Mouse (Mus musculus) urinary bladder, postnatal 14 days (tissue): Measurements from ENCODE around the gene Mfsd4b1.
A peak's percentile ranks its signal among the peaks of the same experiment; 100 is the strongest.

Experiments
- DNase-seq: peaks from one replicate; pipeline ENCODE4 v3.0.0; 2021; ENCODE audit warnings: low spot score

Mfsd4b1 gene

DNA sequence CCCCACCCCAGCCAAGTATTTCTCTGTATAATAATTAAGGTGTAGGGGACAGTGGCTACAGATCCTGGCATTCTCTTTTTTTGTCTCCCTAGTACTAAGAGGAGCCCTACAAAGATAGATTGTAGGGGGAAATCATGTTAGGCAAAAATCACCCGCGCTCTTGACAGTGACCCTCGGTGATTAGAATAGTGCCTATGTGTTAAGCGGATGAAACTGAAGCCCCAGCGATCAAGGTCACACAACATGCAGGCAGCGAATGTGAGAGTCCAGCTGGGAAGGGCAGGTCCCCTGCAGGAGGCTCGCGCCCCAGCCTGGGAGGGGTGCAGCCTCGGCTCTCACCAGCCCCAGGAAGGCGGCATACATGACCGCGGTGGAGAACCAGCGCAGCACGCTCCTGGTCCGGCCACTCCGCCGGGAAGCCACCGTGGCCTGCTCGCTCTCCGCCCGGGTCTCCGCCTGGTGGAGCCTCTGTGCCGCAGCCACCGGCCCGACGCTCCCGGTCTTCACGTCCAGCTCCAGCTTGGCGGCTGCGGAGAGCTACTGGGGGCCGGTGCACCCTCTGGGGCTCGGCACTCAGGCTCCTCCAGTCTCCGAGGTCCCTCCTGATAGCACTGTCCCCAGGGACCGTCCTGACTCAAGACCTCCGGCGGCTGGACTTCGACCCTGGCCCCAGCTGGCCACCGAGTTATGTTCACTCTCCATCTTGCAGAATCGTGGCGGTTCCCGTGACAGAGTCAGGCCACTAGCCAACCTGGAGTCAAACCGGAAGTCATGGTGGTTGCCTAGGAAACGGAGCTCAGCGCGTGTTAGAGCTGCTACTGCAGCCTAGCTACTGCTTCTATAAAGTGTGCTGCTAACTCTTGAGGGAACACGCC is at the start of gene Mfsd4b1:
TSS of gene Mfsd4b1 (minus strand) at position 715 of the 875 bp plus-strand sequence.
- DNase-seq, result peak; percentile 80

- no peak for DNase-seq
Observed at GRCm38 (mm10) chr10:40073608-40074007, 48.5 kb upstream of the Mfsd4b1 start.

- no peak for DNase-seq
Observed at GRCm38 (mm10) chr10:40070684-40071083, 45.6 kb upstream of the Mfsd4b1 start.

DNA sequence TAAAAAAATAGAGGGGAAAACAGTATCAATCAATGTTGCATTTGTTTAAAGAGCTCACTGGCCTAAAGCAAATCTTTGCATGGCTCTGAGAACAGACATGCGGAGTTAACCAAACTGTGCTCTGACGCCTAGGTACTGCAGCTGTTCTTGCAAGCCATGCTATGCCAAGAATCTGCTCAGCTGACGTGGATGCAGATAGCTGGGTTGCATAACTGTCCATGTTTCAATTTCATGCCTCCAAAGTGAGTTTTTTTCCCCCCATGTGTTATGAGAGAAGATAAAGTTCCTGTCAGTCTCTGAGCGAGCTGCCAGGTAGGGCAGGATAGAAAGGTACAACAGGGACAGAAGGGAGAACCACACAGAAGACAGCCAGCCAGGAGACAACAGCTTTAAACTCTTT is 44.2 kb upstream of the Mfsd4b1 start:
- peak; percentile 25 for DNase-seq

DNA sequence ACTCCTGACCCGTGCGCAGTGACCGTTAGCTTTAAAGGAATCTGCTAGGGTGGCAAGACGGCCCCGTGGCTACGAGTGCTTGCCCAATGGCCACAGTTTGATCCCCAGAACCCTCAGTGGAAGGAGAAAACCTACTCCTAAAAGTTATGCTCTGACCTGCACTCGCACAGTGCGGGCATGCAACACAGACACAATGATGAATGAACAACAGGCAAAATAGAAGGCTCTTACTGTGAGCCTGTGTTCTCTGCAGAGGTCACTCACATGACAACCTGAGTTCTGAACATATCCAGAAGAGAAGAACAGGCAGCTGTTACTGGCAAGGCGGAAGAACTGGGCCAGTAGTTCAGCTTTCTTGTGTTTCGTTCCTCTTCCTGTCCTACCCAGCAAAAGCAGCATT is 43.5 kb upstream of the Mfsd4b1 start:
- DNase-seq, result no peak

DNA sequence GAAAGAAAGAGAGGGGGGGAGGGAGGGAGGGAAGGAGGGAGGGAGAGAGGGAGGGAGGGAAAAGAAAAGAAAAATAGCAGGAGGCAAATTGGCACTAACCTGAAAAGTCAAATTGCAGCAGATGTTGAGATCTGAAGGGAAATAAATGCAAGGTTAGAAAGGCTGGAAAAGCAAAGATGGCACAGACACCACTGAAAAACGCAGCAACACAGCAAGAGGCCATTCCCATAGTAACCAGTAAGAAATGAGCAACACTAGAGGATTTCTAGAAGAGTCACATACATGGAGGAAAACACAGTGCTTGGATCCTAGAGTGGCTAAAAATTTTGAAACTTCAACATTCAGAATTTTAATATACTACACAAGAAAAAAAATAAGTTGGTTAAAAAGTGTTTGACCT is 42.5 kb upstream of the Mfsd4b1 start:
- no peak for DNase-seq

DNA sequence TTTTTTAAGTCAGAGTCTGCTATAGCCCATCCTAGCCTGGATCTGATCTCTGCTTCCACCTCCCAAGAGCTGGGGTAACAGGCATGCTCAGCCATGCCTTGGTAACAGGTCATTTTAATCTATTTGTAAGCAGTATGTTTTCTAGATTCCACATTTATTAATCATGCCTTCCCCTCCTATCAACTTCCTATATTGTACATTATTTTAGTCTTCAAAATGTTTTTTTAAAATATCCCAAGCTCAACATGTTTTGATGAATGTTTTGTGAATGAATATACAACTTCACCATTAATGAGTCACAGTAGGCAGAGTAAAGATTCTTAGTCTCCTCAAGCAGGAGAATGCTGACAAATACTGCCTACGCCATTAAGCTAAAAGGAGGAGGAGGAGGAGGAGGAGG is 42.0 kb upstream of the Mfsd4b1 start:
- no peak for DNase-seq

GRCm38 (mm10) chr10:40065357-40065756 is 40.3 kb upstream of the Mfsd4b1 start:
- DNase-seq, result no peak

DNA sequence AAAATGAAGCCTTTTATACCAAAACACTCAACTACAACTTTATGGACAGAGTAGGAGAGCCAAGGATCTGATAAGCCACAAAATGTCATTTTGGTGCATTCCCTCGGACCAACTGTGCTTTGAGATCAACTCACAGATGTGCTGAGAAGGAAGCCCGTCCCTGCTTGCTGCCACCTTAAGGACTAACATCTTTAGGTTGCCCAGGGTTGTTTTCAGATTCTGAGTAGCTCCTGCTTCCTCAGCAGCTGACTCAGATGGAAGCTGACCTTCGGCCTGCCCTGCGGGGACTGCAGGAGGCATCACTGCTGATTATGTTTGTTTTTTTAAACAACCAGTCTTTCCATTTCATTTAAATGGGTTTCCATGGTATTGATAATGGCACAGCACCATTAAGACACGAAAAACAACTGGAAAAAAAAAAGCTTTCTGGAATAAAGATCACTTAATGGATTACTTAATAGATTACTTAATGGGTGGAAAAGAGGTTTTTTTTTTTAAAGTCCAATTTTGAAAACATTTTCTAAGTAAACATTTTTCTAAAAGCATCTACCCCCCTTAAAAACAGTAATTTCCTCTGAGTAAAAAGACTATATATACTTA is 38.3 kb upstream of the Mfsd4b1 start:
- DNase-seq, result no peak

- DNase-seq, result no peak
Observed at GRCm38 (mm10) chr10:40062812-40063211, 37.7 kb upstream of the Mfsd4b1 start.

DNA sequence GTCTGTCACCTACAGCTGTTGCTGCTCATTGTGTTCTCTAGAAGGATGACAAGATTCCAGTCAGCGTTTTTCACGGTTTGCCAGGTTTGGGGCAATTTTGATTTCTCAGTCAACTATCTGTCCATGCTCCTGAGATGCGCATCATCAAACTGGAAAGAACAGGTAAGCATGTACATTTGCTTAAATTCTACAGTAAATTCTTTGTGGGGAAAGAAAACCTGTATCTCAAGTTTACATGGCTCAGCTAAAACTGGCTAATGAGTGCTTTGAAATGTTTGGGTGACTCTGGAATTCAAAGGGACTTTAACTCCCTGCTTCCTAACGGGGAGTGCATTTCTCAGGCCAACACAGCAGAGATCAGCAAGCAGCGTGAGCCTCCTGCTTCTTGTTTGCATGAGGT is 36.9 kb upstream of the Mfsd4b1 start:
- DNase-seq, result no peak

GRCm38 (mm10) chr10:40058786-40059120 is 33.7 kb upstream of the Mfsd4b1 start:
- no peak for DNase-seq

DNA sequence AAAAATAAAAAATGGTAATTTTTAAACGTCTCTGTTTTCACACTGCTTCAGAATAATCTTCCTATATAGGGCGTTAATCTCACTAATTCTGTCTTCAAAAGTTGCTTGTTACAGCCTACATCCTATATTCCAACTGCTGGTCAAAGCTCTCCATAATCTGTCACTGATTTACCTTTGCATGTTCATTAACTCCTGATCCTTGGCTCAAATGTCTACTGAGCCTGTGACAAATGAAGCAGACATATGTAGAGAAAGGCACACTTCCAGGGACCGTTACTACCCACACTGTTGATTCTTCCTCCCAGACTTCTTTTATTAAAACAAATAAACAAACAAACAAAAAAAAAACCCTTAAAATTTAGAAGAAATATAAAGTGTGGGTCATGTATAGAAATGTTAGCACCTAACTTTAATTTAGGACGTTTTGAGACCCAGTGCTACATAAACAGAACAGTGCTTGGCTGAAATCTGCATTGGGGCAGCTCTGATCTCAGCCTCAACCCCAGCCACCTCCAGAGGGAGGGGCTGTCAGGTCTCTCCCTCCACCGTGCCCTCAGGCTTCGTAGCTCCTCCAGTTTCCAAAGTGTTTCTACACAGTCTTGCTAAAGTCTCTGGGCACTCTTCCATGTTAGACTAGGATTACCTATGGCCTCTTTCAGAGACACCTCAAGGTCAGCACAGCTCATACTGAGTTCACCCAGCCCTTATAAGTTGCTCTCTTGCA is 33.2 kb upstream of the Mfsd4b1 start:
- DNase-seq, result no peak

DNA sequence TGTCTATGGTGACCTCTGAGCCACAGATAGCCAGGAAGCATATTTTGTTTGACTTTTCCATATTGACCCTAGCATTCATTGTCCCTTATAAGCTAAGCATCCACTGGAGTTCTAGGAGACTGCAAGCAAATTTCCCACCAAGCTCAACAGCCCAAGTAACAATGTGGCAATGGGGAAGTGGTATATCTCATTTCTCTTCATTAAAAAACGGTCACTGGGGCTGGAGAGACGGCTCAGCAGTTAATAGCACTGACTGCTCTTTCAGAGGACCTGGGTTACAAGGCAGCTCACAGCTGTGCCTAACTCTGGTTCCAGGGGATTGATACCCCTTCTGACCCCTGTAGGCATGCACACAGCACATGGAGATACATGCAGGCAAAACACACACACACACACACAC is 32.5 kb upstream of the Mfsd4b1 start:
- no peak for DNase-seq

GRCm38 (mm10) chr10:40054455-40054854 is 29.4 kb upstream of the Mfsd4b1 start:
- DNase-seq, result no peak

DNA sequence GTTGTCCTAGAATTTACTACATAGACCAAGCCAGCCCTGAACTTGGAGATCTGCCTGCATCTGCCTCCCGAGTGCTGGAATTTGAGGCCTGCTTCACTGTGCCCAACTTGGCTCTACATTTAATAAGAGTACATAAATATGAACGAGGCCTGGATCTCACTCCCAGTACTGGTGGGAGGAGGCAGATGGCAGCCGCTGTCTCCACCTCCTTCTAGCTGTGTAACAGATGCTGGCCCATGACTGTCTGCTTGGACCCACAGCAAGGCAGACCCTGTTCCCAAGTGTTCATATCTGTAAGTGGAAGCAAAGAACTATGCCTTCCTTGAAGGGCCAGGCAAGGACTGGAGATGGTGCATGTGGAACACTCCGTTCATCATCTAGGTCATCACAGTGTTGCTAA is 28.8 kb upstream of the Mfsd4b1 start:
- DNase-seq, result no peak

DNA sequence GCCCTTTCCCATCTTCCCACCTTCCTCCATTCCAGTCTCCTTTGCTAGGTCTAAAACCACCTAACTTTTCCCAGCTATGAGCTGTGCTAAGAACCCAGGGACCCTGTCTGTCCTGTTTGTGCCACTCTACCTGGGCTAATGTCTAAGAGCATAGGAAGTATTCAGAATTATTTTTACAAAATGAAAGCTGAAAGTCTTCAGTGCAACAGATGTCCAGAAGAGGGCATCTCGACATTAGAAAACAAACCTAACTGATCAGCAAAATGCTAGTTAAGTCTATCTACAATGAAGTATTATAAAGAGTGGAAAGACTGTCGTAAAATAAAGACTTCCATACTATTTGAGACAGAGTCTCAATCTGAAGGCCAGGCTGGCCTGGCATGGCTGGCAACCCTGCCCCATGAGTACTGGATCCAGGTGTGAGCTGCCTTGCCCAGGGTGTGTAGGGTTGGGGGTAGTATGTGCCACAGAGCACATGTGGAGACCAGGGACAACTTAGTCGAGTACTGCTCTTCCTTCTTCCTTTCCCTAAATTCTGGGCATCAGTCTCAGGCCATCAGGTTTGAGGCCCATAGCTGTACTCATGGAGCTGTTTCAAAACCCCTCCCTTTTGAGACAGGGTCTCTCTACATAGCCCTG is 28.3 kb upstream of the Mfsd4b1 start:
- DNase-seq, result no peak

- DNase-seq, result no peak
Observed at GRCm38 (mm10) chr10:40051997-40052396, 26.9 kb upstream of the Mfsd4b1 start.

GRCm38 (mm10) chr10:40050763-40051162 is 25.7 kb upstream of the Mfsd4b1 start:
- no peak for DNase-seq

GRCm38 (mm10) chr10:40041339-40041738 is 16.3 kb upstream of the Mfsd4b1 start:
- DNase-seq, result no peak

DNA sequence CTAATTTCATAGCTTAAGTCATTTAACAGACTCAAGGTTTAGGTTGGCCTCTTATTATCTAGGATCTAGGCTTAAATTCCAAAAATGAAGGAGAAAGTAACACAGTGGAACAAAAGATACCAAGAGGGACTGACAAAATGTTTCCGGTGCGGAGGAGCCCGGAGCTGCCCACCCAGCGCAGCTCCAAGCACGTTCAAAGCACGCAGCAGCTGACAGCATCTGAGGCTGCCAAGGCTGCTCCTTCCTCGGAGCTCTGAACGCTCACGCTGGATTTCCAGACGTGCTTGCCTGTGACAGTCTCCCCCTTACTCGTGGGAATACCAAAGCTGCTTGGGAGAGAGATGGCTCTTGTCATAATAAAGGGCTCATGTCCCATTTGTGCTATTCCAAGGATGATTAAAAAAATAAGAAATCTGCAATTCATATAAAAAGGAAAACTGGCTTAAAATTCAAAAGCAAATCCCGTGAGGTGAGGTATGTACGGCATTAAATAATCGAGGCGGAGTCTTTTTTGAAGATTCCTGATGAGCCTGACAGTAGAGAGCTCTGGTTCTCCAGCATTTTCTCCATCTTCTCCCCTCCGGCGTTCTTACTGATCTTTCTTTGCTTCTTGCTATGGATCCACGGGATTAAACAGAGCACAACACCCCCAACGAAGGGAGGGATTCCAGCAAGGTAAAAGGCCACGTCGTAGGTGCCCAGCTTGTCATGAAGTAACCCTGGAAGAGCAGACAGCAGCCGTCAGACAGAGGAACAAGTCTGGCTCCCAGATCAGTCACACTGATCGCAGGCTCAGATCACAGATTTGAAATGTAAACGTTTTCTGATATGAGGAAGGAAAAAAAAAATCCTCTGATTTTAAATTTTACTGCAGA is 11.9 kb upstream of the Mfsd4b1 start:
- no peak for DNase-seq

- DNase-seq, result no peak
Observed at GRCm38 (mm10) chr10:40034956-40035355, 9.9 kb upstream of the Mfsd4b1 start.
